8 mouse cellular contexts compared by ENCODE assay signal in the genomic region with DNA sequence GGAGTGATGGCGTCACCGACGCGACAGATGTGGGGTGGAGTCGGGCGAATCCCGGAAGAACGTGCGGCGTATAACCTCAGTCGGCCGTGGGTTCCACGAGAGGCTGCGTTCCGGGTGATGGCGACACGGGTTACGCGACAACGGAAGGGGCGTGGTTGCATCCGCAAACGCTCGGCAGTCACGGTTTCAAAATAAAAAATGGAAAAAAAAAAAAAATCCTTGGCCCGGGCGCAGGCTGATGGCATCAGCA. TPM values are rescaled to one million over a fixed set of nuclear protein-coding genes. Genes with fewer than 3 reads are reported as not detected.
DNase-seq lines count a peak whose midpoint lies in the region; ATAC-seq and TF ChIP-seq lines count a peak whose summit lies in the region.

No protein-coding gene starts in this region.

- H3K4me1 ChIP-seq in heart, embryonic 15.5 days (replicated peaks), result no peaks in the 10 kb centered on the region
- peaks cover 9% of the 10 kb centered on the region for H3K4me1 ChIP-seq in G1E (ENCODE audit: insufficient read depth, low read depth, low read length)
- peaks cover 6% of the 10 kb centered on the region for H3K4me1 ChIP-seq in hindbrain, embryonic 10.5 days (replicated peaks)
- H3K4me1 ChIP-seq in megakaryocyte, embryonic 14.5 days, result no peaks in the 10 kb centered on the region

- peak overlapping the region; percentile 98 for H3K27ac ChIP-seq in heart, embryonic 15.5 days
- H3K27ac ChIP-seq in hindbrain, embryonic 10.5 days, result peak overlapping the region; percentile 99

- peak overlapping the region; percentile 85 for H3K4me2 ChIP-seq in heart, embryonic 15.5 days

- H3K27me3 ChIP-seq in heart, embryonic 15.5 days, result peaks cover 7% of the 10 kb centered on the region
- H3K27me3 ChIP-seq in G1E (ENCODE audit: insufficient read depth, low read length), result no peaks in the 10 kb centered on the region
- no peaks in the 10 kb centered on the region for H3K27me3 ChIP-seq in hindbrain, embryonic 10.5 days (ENCODE audit: insufficient read depth, poor library complexity, severe bottlenecking)
- peaks cover under 1% of the 10 kb centered on the region for H3K27me3 ChIP-seq in megakaryocyte, embryonic 14.5 days (replicated peaks)

- H3K36me3 ChIP-seq in heart, embryonic 15.5 days, result no peaks in the 10 kb centered on the region
- no peaks in the 10 kb centered on the region for H3K36me3 ChIP-seq in G1E (replicated peaks)
- no peaks in the 10 kb centered on the region for H3K36me3 ChIP-seq in hindbrain, embryonic 10.5 days
- H3K36me3 ChIP-seq in megakaryocyte, embryonic 14.5 days (replicated peaks; ENCODE audit: low read length), result no peaks in the 10 kb centered on the region

- peak overlapping the region; percentile 73 for H3K4me3 ChIP-seq in heart, embryonic 15.5 days
- H3K4me3 ChIP-seq in G1E (ENCODE audit: low read depth, low read length), result peak overlapping the region; percentile 81
- H3K4me3 ChIP-seq in hindbrain, embryonic 10.5 days, result peak overlapping the region; percentile 78
- H3K4me3 ChIP-seq in megakaryocyte, embryonic 14.5 days (replicated peaks), result peak overlapping the region; percentile 98

- DNase-seq in heart, adult 11 months, result no peak
- no peak for DNase-seq in G1E (ENCODE audit: low spot score)
- DNase-seq in hindbrain, embryonic 10.5 days (ENCODE audit: low spot score), result no peak
- no peak for DNase-seq in spleen, postnatal 10 days (ENCODE audit: low spot score in 2 of 2)
- DNase-seq in cerebellum, postnatal 25 days, result no peak
- no peak for DNase-seq in MN1 (ENCODE audit: low spot score)

- ATAC-seq in heart, embryonic 15.5 days (replicated peaks; ENCODE audit: insufficient number of reproducible peaks, insufficient read depth, low FRiP score, low read depth), result no peak
- no peak for ATAC-seq in G1E (ENCODE audit: extremely low read depth, insufficient number of reproducible peaks, low FRiP score, poor library complexity, severe bottlenecking)

- under 1% methylated on average over 27 of the region's 27 CpGs for WGBS in heart, embryonic 15.5 days
- under 1% methylated on average over 27 of the region's 27 CpGs for WGBS in hindbrain, embryonic 10.5 days

- TF ChIP-seq CTCF in G1E (IDR thresholded peaks at IDR 0.05; ENCODE audit: low read depth, low read length), result no peak

- H3K9me3 ChIP-seq in heart, embryonic 15.5 days (replicated peaks), result no peaks in the 10 kb centered on the region
- H3K9me3 ChIP-seq in G1E (replicated peaks), result peaks cover 4% of the 10 kb centered on the region
- H3K9me3 ChIP-seq in hindbrain, embryonic 10.5 days, result no peaks in the 10 kb centered on the region
- no peaks in the 10 kb centered on the region for H3K9me3 ChIP-seq in megakaryocyte, embryonic 14.5 days

- H3K9ac ChIP-seq in heart, embryonic 15.5 days, result peak overlapping the region; percentile 76

RNA-seq across cellular contexts. Expression of a gene that starts 52.5 kb away (rescaled TPM):
- polyA plus RNA-seq in heart, embryonic 15.5 days (2015; fragmentation: Nextera tagmentation; extraction: Ambion mirVana), result 121 and 137 TPM in 2 replicates
- total RNA-seq in G1E (2014; fragmentation: Nextera tagmentation), result 32.1 and 32.4 TPM in 2 replicates
- 17.5 and 17.9 TPM in 2 replicates for total RNA-seq in G1E (2017)
- 137 and 169 TPM in 2 replicates for polyA plus RNA-seq in G1E (2012)
- 142 and 209 TPM in 2 replicates for polyA plus RNA-seq in hindbrain, embryonic 10.5 days (2016; fragmentation: Nextera tagmentation; extraction: Ambion mirVana)
- polyA plus RNA-seq in megakaryocyte, embryonic 14.5 days (2012; ENCODE audit: insufficient read depth, low replicate concordance), result 218 and 578 TPM in 2 replicates
